Mouse (Mus musculus) thymus, adult 2 months (tissue): ENCODE data around the gene Rnasek. TPM values are rescaled to one million over a fixed set of nuclear protein-coding genes. Genes with fewer than 3 reads are reported as not detected.

Experiments
- DNase-seq: peaks from one replicate; pipeline ENCODE4 v3.0.0; 2021
- H3K27ac ChIP-seq: fragments of 200-500 bp; 2 replicates; pipeline ENCODE4 v1.5.1; 2012; ENCODE audit warnings: low read length, control low read depth; ENCODE audit not compliant: control insufficient read depth, insufficient read depth
- H3K27me3 ChIP-seq: fragments of 200-500 bp; 2 replicates; pipeline ENCODE4 v1.6.1; 2012; ENCODE audit warnings: mild to moderate bottlenecking, low read length, moderate library complexity, mixed read lengths; ENCODE audit not compliant: control insufficient read depth, insufficient read depth
- H3K36me3 ChIP-seq: fragments of 200-500 bp; 2 replicates; pipeline ENCODE4 v1.6.1; 2012; ENCODE audit warnings: mild to moderate bottlenecking, low read length, moderate library complexity; ENCODE audit not compliant: control insufficient read depth, insufficient read depth
- H3K4me1 ChIP-seq: fragments of 200-500 bp; replicated peaks from 2 replicates; pipeline ENCODE4 v1.6.1; 2012; ENCODE audit warnings: low read length; ENCODE audit not compliant: control insufficient read depth, insufficient read depth
- H3K4me3 ChIP-seq: fragments of 200-500 bp; 2 replicates; pipeline ENCODE4 v1.5.1; 2012; ENCODE audit warnings: mild to moderate bottlenecking, low read length, control low read depth, moderate library complexity; ENCODE audit not compliant: control insufficient read depth, insufficient read depth
- CTCF ChIP-seq: fragments of 200-500 bp; IDR thresholded peaks from 2 replicates; pipeline ENCODE4 v1.5.1; 2012; ENCODE audit warnings: mild to moderate bottlenecking, control low read depth, low read length, moderate library complexity, borderline replicate concordance; ENCODE audit not compliant: control insufficient read depth, poor library complexity, insufficient read depth; ENCODE audit errors: extremely low read depth
- POLR2A ChIP-seq: fragments of 200-500 bp; IDR thresholded peaks from 2 replicates; pipeline ENCODE4 v1.6.1; 2012; ENCODE audit warnings: mild to moderate bottlenecking, low read length, control low read depth, moderate library complexity; ENCODE audit not compliant: control insufficient read depth, poor library complexity, insufficient read depth; ENCODE audit errors: extremely low read depth
- WGBS: fragments of 180-500 bp; shearing (Covaris S2); methylation state at CpG from one replicate; pipeline ENCODE4 v1.1.7; 2018; 5-methylcytosine and 5-hydroxymethylcytosine counted together
- polyA plus RNA-seq: library from polyadenylated mRNA; depleted of rRNA; stranded (reverse); fragments of >200 nt; gene quantifications from 2 replicates; pipeline ENCODE4 v1.2.3, GENCODE M21; 2012

Rnasek gene
- polyA plus RNA-seq, 1 experiment: 186 TPM

DNA sequence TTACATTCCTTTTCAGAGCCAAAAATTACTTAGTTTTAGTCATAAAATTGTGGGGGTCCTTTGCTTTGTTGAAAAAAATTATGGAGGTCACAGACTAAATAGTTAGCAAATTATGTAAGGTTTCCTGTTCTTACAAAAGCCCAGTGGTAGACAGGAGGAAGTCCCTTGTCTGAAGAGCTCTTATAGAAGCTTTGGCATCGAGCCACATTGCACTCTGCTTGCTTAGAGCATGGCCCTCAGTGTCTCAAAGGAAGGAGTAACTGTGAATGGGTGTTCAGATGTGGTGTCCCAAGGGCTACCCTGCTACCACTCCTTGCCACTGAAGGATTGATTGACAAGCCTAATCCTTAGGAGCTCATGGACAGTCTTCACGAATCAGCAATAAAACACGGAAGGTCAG lies 40.8 kb upstream of the Rnasek start:
- Histone ChIP-seq H3K36me3 (no peaks in the 10 kb centered on the region), H3K4me1 (peaks cover 33% of the 10 kb centered on the region), H3K27me3 (no peaks in the 10 kb centered on the region), H3K4me3 (no peak overlapping the region), H3K27ac (no peak overlapping the region)
- TF ChIP-seq CTCF (no peak), POLR2A (no peak)
- 24% methylated on average over 3 of the region's 3 CpGs for WGBS
- no peak for DNase-seq

DNA sequence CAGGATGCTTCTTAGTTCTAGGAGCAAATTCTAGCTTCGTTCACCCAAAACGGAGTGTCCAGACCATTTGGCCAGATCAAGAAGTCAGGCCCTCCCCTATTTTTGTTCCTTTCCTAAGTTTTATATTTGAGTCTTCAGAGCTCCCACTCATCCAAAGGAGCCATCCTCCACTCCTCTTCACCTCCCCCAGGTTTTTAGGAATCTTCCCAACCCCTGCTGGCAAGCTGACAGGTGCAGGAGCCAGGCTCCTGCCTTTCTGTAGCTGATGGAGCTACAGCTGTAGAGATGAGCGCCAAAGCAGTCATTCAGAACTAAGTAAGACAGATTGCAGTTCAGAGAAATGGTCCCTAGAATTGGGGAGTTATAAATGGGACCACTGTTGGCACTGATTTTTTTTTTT lies 39.3 kb upstream of the Rnasek start:
- Histone ChIP-seq H3K4me3 (no peak overlapping the region), H3K27ac (no peak overlapping the region), H3K4me1 (peaks cover 24% of the 10 kb centered on the region), H3K27me3 (no peaks in the 10 kb centered on the region), H3K36me3 (no peaks in the 10 kb centered on the region)
- DNase-seq: no peak
- 97% methylated on average over 3 of the region's 3 CpGs for WGBS
- no peak for TF ChIP-seq POLR2A
- no peak for TF ChIP-seq CTCF

DNA sequence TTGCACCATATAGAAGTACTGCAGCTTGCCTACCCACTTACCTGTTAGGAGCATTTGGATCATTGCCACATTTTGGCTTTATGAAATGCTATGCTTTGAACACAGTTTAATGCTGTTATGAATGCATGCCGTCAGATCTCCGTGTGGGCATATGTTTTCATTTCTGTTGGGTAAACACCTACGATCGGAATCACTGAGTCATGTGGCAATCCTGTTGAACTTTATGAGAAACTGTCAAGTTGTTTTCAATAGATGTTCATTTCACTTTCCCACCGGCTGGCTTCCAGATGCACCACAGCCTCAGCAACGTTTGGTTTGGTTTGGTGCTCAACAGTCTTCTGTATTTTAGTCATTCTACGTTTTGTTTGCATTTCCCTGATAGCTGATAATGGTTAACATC lies 32.0 kb upstream of the Rnasek start:
- Histone ChIP-seq H3K4me1 (peaks cover 4% of the 10 kb centered on the region), H3K4me3 (no peak overlapping the region), H3K36me3 (no peaks in the 10 kb centered on the region), H3K27ac (no peak overlapping the region), H3K27me3 (no peaks in the 10 kb centered on the region)
- no peak for DNase-seq
- WGBS: 93% methylated on average over 7 of the region's 7 CpGs
- no peak for TF ChIP-seq POLR2A
- no peak for TF ChIP-seq CTCF

DNA sequence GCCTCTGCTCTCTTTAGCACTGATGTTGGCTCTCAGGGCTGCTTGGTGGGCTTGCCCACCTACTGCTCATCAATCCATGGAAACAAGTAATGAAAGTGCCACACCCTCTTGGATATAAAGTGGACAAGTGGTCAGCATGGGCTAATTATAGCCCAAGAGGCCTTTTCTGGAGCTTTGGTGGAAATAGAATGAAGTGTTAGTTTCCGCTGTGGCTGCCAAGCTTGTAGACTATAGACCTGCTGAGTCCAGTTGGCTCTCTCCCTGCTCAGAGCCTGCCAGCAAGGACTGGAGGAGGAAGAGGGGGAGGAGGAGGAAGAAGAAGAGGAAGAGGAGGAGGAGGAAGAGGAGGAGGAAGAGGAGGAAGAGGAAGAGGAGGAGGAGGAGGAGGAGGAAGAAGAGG lies 26.8 kb upstream of the Rnasek start:
- Histone ChIP-seq H3K27me3 (no peaks in the 10 kb centered on the region), H3K27ac (peak overlapping the region; percentile 91), H3K4me3 (no peak overlapping the region), H3K36me3 (no peaks in the 10 kb centered on the region), H3K4me1 (peaks cover 22% of the 10 kb centered on the region)
- no peak for DNase-seq
- WGBS: 94% methylated on average over 1 of the region's 1 CpGs
- no peak for TF ChIP-seq POLR2A
- TF ChIP-seq CTCF: no peak

DNA sequence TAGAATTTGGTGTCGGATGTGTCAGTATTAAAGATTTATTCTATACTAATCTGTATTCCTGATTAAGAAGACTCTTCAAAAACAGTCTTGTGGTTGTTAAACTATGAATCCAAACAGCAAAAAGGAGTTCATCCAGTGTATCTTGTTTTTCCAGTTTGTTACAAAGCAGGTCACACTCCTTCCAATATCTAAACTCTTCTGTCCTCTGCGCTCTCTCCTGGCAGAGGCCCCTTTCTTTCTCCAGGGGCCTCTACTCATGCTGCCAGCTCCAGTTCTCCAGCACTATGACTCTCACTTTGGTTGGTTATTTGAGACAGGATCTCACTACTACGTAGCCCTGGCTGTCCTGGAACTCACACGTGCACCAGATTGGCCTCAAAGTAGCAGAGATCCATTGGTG lies 26.2 kb upstream of the Rnasek start:
- TF ChIP-seq POLR2A: no peak
- no peak for TF ChIP-seq CTCF
- no peak for DNase-seq
- Histone ChIP-seq H3K4me1 (peaks cover 22% of the 10 kb centered on the region), H3K27ac (peak overlapping the region; percentile 91), H3K4me3 (no peak overlapping the region), H3K36me3 (no peaks in the 10 kb centered on the region), H3K27me3 (no peaks in the 10 kb centered on the region)
- 64% methylated on average over 4 of the region's 4 CpGs for WGBS

DNA sequence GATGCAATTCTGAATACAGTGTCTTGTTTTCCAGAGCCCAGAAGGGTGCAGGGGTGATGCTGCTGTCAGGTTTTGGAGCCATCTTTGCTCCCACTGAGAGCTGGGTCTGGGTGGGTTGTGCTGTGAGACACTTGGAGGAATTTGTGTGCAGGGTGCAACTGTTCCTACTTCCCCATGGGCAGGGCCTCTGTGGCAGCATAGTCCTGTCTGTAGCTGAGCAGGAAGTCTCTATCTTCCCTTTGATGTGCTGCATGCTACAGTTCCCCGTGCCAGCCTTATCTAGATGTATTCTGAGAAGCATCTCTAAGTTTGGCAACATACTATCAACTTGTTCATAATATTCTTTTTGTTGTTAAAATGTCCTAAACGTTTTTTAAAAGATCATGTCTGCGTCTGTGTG lies 25.6 kb upstream of the Rnasek start:
- 6% methylated on average over 3 of the region's 3 CpGs for WGBS
- Histone ChIP-seq H3K27ac (peak overlapping the region; percentile 91), H3K4me1 (peaks cover 22% of the 10 kb centered on the region), H3K36me3 (no peaks in the 10 kb centered on the region), H3K4me3 (no peak overlapping the region), H3K27me3 (no peaks in the 10 kb centered on the region)
- no peak for TF ChIP-seq POLR2A
- TF ChIP-seq CTCF: no peak
- DNase-seq: peak; percentile 48

DNA sequence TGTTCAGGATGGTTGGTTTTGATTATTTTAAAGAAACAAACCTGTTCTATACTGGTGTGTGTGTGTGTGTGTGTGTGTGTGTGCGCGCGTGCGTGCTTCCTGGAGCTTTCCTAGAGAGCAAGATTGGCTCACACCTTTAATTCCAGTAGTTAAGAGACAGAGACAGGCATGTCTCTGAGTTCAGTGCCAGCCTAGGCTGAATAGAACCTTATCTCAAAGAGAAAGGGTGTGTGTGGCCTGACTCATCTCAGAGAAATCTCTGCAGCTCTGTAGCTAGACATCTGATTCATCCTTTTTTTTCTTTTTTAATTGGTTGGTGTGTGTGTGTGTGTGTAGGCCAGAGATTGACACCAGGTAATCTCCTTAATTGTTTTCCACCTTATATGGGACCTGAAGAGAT lies 19.4 kb upstream of the Rnasek start:
- Histone ChIP-seq H3K4me1 (peaks cover 12% of the 10 kb centered on the region), H3K27me3 (peaks cover 8% of the 10 kb centered on the region; the same call in 1 of the 2 replicates), H3K4me3 (no peak overlapping the region), H3K27ac (no peak overlapping the region), H3K36me3 (no peaks in the 10 kb centered on the region)
- TF ChIP-seq CTCF: no peak
- TF ChIP-seq POLR2A: no peak
- WGBS: 97% methylated on average over 4 of the region's 4 CpGs
- DNase-seq: no peak
